Mouse (Mus musculus): ENCODE data around the gene Rsph14. TPM values are rescaled to one million over a fixed set of nuclear protein-coding genes. Genes with fewer than 3 reads are reported as not detected.

The Rsph14 gene
- polyA plus RNA-seq, 1 experiment from 2014 or later, result 8.8 TPM

DNA sequence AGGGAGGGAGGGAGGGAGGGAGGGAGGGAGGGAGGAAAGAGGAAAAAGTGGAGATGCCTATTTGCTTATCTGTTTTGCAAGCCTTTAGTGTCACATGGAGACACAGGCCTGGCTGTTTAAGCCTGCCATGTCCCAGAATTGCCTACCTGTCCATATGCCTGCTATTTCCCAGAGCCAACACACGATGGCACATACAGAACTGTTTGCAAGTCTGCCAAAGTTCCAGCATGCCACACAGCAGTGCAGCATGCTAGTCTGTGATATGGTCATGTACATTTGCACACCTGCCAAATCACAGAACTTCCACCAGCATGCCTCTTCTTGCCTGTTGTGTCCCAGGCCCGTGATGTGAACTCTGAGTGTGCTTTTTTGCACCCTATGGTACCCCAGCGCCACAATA lies 101.8 kb downstream of the Rsph14 start:
- Histone ChIP-seq H3K36me3 (ENCODE audit: insufficient read depth, low read length) (no peaks in the 10 kb centered on the region), H3K4me3 (ENCODE audit: low read depth, low read length) (no peak overlapping the region), H3K9me3 (ENCODE audit: low read length) (no peaks in the 10 kb centered on the region), H3K4me1 (ENCODE audit: insufficient read depth, low read depth, low read length) (no peaks in the 10 kb centered on the region), H3K27me3 (replicated peaks; ENCODE audit: insufficient read depth, low read length) (no peaks in the 10 kb centered on the region), H3K4me2 (replicated peaks; ENCODE audit: low read depth, low read length) (no peak overlapping the region), H3K27ac (ENCODE audit: low read length) (no peak overlapping the region), H3K9ac (replicated peaks; ENCODE audit: low read depth) (no peak overlapping the region)
- no peak for DNase-seq (ENCODE audit: low spot score)
- 71% methylated on average over 3 of the region's 3 CpGs for WGBS
- ATAC-seq, result no peak
- TF ChIP-seq EP300 (IDR thresholded peaks at IDR 0.05), result no peak
- no peak for TF ChIP-seq CTCF (IDR thresholded peaks at IDR 0.05)

DNA sequence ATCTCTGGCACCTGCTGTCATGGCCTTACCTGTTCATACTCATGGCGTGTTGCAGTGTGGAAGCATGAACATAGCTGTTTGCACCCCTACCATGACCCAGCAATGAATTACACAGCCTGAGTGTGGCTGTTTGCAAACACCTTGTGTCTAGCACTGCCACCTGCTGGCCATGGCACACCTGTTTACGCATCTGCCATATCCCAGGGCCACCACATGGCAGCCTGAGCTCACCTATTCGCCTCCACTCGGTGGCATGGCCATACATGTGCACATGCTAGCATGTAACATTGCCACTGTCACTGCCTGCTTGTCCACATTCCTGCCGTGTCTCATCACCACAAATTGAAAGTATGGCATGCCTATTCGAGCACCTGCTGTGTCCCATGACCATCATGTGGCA lies 102.8 kb downstream of the Rsph14 start:
- ATAC-seq, result 0 out of 2 replicates have a peak, but pooled peaks have one; percentile 25
- no peaks in the 10 kb centered on the region for H3K36me3 ChIP-seq (ENCODE audit: insufficient read depth, low read length)
- H3K9ac ChIP-seq (replicated peaks; ENCODE audit: low read depth), result no peak overlapping the region
- H3K27me3 ChIP-seq (replicated peaks; ENCODE audit: insufficient read depth, low read length), result no peaks in the 10 kb centered on the region
- H3K4me1 ChIP-seq (ENCODE audit: insufficient read depth, low read depth, low read length), result no peaks in the 10 kb centered on the region
- H3K4me3 ChIP-seq (ENCODE audit: low read depth, low read length), result no peak overlapping the region
- no peaks in the 10 kb centered on the region for H3K9me3 ChIP-seq (ENCODE audit: low read length)
- no peak overlapping the region for H3K27ac ChIP-seq (ENCODE audit: low read length)
- WGBS, result 64% methylated on average over 6 of the region's 6 CpGs
- DNase-seq (ENCODE audit: low spot score), result peak; percentile 19
- no peak overlapping the region for H3K4me2 ChIP-seq (replicated peaks; ENCODE audit: low read depth, low read length)
- TF ChIP-seq EP300 (IDR thresholded peaks at IDR 0.05) (no peak), CTCF (IDR thresholded peaks at IDR 0.05) (peak; percentile 64)

DNA sequence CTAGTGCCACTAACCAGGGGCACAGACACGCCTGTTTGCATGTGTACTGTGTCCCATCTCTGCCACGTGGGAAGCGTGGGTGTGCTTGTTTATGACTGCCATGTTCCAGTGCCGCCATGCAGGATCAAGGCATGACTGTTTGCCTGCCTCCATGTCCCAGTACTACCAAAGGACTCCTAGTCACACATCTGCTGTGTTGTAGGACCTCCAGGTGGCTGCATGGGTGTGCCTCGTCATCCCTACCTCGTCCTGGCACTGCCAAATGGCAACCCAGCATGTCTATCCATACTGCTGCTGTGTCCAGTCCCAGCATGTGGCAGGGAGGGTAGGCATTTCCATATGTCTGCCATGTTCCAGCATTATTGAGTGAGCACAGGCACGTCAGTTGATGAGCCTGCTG lies 104.1 kb downstream of the Rsph14 start:
- Histone ChIP-seq H3K27me3 (replicated peaks; ENCODE audit: insufficient read depth, low read length) (no peaks in the 10 kb centered on the region), H3K9me3 (ENCODE audit: low read length) (no peaks in the 10 kb centered on the region), H3K36me3 (ENCODE audit: insufficient read depth, low read length) (no peaks in the 10 kb centered on the region), H3K9ac (replicated peaks; ENCODE audit: low read depth) (no peak overlapping the region), H3K4me3 (ENCODE audit: low read depth, low read length) (no peak overlapping the region), H3K27ac (ENCODE audit: low read length) (no peak overlapping the region), H3K4me2 (replicated peaks; ENCODE audit: low read depth, low read length) (no peak overlapping the region), H3K4me1 (ENCODE audit: insufficient read depth, low read depth, low read length) (no peaks in the 10 kb centered on the region)
- WGBS, result 78% methylated on average over 7 of the region's 7 CpGs
- ATAC-seq, result no peak
- TF ChIP-seq CTCF (IDR thresholded peaks at IDR 0.05), result no peak
- TF ChIP-seq EP300 (IDR thresholded peaks at IDR 0.05), result no peak
- no peak for DNase-seq (ENCODE audit: low spot score)

DNA sequence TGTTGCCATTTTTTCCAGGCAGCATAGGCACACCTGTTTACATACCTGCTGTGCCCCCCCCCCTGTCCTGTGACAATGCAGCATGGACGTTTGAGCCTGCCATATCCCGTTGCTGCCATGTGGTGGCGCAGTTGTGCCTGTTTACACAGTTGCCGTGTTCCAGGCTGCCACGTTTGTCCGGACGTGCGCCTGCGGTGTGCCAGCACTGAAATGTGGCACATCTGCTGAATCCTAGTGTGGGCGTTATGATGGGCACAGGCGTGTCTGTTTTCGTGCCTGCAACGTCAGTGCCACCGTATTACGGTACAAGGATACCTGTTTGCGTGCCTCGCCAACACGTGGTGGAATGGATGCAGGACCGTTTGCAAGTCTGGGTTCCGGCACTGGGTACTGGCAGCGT lies 107.1 kb downstream of the Rsph14 start:
- Histone ChIP-seq H3K9me3 (ENCODE audit: low read length) (no peaks in the 10 kb centered on the region), H3K4me3 (ENCODE audit: low read depth, low read length) (no peak overlapping the region), H3K9ac (replicated peaks; ENCODE audit: low read depth) (no peak overlapping the region), H3K4me1 (ENCODE audit: insufficient read depth, low read depth, low read length) (no peaks in the 10 kb centered on the region), H3K4me2 (replicated peaks; ENCODE audit: low read depth, low read length) (no peak overlapping the region), H3K27ac (ENCODE audit: low read length) (no peak overlapping the region), H3K36me3 (ENCODE audit: insufficient read depth, low read length) (no peaks in the 10 kb centered on the region), H3K27me3 (replicated peaks; ENCODE audit: insufficient read depth, low read length) (no peaks in the 10 kb centered on the region)
- ATAC-seq (no peak), DNase-seq (ENCODE audit: low spot score) (peak; percentile 25)
- peak; percentile 75 for TF ChIP-seq CTCF (IDR thresholded peaks at IDR 0.05)
- TF ChIP-seq EP300 (IDR thresholded peaks at IDR 0.05), result no peak
- 15% methylated on average over 21 of the region's 21 CpGs for WGBS

DNA sequence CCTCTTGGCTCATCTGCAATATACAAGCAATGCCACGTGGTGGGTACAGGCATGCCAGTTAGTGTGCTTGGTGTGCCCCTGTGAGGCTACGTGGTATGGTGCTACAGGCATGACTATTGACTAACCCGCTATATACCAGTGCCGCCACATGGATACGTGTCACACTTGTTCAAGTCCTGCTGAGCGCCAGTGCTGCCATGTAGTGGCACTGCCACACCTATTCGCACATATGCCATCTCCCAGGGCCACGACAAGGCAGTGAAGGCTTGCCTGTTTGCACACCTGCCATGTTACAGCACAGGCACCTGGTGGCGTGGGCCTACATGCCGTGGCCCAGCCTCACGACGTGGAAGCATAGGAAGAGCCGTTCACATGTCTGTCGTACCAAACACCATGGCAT lies 108.1 kb downstream of the Rsph14 start:
- DNase-seq (ENCODE audit: low spot score) (no peak), ATAC-seq (no peak)
- Histone ChIP-seq H3K9ac (replicated peaks; ENCODE audit: low read depth) (no peak overlapping the region), H3K4me3 (ENCODE audit: low read depth, low read length) (no peak overlapping the region), H3K36me3 (ENCODE audit: insufficient read depth, low read length) (no peaks in the 10 kb centered on the region), H3K27ac (ENCODE audit: low read length) (no peak overlapping the region), H3K9me3 (ENCODE audit: low read length) (no peaks in the 10 kb centered on the region), H3K4me2 (replicated peaks; ENCODE audit: low read depth, low read length) (no peak overlapping the region), H3K27me3 (replicated peaks; ENCODE audit: insufficient read depth, low read length) (no peaks in the 10 kb centered on the region), H3K4me1 (ENCODE audit: insufficient read depth, low read depth, low read length) (no peaks in the 10 kb centered on the region)
- TF ChIP-seq EP300 (IDR thresholded peaks at IDR 0.05) (no peak), CTCF (IDR thresholded peaks at IDR 0.05) (no peak)
- 90% methylated on average over 14 of the region's 14 CpGs for WGBS

DNA sequence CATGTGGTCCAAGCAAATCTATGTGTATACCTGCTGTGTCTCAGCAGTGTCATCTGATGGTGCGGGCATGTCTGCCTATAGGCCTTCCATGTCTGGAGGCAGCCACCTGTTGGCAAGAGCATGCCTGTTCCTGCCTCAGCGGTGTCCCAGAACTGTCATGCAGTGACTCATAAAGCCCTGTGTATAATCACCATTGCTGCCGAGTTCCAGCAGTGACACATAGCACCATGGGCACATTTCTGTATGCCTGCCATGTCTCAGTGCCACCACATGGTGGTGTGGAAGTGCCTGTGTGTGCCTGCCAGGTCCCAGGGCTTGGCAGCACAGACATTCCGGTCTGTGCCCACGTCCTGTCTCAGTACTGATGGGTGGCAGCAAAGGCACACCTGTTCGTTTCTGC lies 109.6 kb downstream of the Rsph14 start:
- WGBS, result 48% methylated on average over 6 of the region's 6 CpGs
- DNase-seq (ENCODE audit: low spot score) (peak; percentile 64), ATAC-seq (peak; percentile 49)
- Histone ChIP-seq H3K4me3 (ENCODE audit: low read depth, low read length) (no peak overlapping the region), H3K27me3 (replicated peaks; ENCODE audit: insufficient read depth, low read length) (no peaks in the 10 kb centered on the region), H3K36me3 (ENCODE audit: insufficient read depth, low read length) (no peaks in the 10 kb centered on the region), H3K9me3 (ENCODE audit: low read length) (no peaks in the 10 kb centered on the region), H3K9ac (replicated peaks; ENCODE audit: low read depth) (no peak overlapping the region), H3K4me2 (replicated peaks; ENCODE audit: low read depth, low read length) (no peak overlapping the region), H3K4me1 (ENCODE audit: insufficient read depth, low read depth, low read length) (no peaks in the 10 kb centered on the region), H3K27ac (ENCODE audit: low read length) (no peak overlapping the region)
- TF ChIP-seq CTCF (IDR thresholded peaks at IDR 0.05), result peak; percentile 78
- no peak for TF ChIP-seq EP300 (IDR thresholded peaks at IDR 0.05)

DNA sequence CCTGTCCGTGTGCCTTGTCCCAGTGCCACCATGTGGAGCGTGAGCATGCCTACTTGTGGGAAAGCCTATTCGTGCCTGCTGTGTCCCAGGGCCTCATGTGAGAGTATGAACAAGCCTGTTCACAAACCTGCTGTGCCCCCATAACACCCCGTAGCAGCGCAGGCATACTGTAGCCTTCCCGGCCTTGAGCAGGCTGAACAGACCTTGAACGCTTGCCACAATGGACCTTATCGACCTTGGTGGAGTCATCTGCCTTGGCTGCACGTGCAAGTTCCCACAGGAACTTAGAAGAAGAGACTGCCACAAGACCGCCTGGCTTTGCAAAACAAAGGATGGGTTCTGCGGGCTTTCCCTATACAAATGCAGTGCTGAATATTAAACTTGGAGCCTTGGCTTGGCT lies 110.8 kb downstream of the Rsph14 start:
- Histone ChIP-seq H3K27me3 (replicated peaks; ENCODE audit: insufficient read depth, low read length) (no peaks in the 10 kb centered on the region), H3K9ac (replicated peaks; ENCODE audit: low read depth) (no peak overlapping the region), H3K4me3 (ENCODE audit: low read depth, low read length) (no peak overlapping the region), H3K4me2 (replicated peaks; ENCODE audit: low read depth, low read length) (no peak overlapping the region), H3K27ac (ENCODE audit: low read length) (no peak overlapping the region), H3K9me3 (ENCODE audit: low read length) (no peaks in the 10 kb centered on the region), H3K4me1 (ENCODE audit: insufficient read depth, low read depth, low read length) (no peaks in the 10 kb centered on the region), H3K36me3 (ENCODE audit: insufficient read depth, low read length) (no peaks in the 10 kb centered on the region)
- no peak for DNase-seq (ENCODE audit: low spot score)
- ATAC-seq, result no peak
- TF ChIP-seq CTCF (IDR thresholded peaks at IDR 0.05), result no peak
- no peak for TF ChIP-seq EP300 (IDR thresholded peaks at IDR 0.05)
- 84% methylated on average over 11 of the region's 11 CpGs for WGBS

Measured in lung, postnatal 0 days (tissue).